Mouse (Mus musculus) midbrain, embryonic 12.5 days (tissue): ENCODE data around the gene Slc16a11. TPM values are rescaled to one million over a fixed set of nuclear protein-coding genes. Genes with fewer than 3 reads are reported as not detected.

Experiments
- ATAC-seq: fragments of 200-750 bp; cut with Nextera tagmentation; 2 replicates; pipeline ENCODE4 v1.8.0; 2017; ENCODE audit warnings: low read depth, moderate TSS enrichment, moderate library complexity; ENCODE audit not compliant: low FRiP score
- H3K27ac ChIP-seq: fragments of 300-500 bp; sonication (generic); replicated peaks from 2 replicates; pipeline ENCODE4 v1.5.1; 2016; ENCODE audit warnings: mild to moderate bottlenecking
- H3K27me3 ChIP-seq: fragments of 300-500 bp; sonication (generic); 2 replicates; pipeline ENCODE4 v1.6.1; 2016; ENCODE audit warnings: mild to moderate bottlenecking
- H3K36me3 ChIP-seq: fragments of 300-500 bp; sonication (generic); 2 replicates; pipeline ENCODE4 v1.6.1; 2016
- H3K4me1 ChIP-seq: fragments of 300-500 bp; sonication (generic); 2 replicates; pipeline ENCODE4 v1.6.1; 2016
- H3K4me2 ChIP-seq: fragments of 300-500 bp; sonication (generic); replicated peaks from 2 replicates; pipeline ENCODE4 v1.6.1; 2016; ENCODE audit warnings: mild to moderate bottlenecking, moderate library complexity
- H3K4me3 ChIP-seq: fragments of 300-500 bp; sonication (generic); 2 replicates; pipeline ENCODE4 v1.5.1; 2016; ENCODE audit warnings: mild to moderate bottlenecking
- H3K9ac ChIP-seq: fragments of 300-500 bp; sonication (generic); replicated peaks from 2 replicates; pipeline ENCODE4 v1.6.1; 2016; ENCODE audit warnings: mild to moderate bottlenecking, moderate library complexity
- H3K9me3 ChIP-seq: fragments of 300-500 bp; sonication (generic); 2 replicates; pipeline ENCODE4 v1.6.1; 2016; ENCODE audit warnings: mild to moderate bottlenecking
- WGBS: fragments of 180-500 bp; shearing (Covaris S2); methylation state at CpG from one replicate; pipeline ENCODE4 v1.1.7; 2016; 5-methylcytosine and 5-hydroxymethylcytosine counted together
- polyA plus RNA-seq: library from polyadenylated mRNA; unstranded; fragments of >200 nt; fragmentation: Nextera tagmentation; extraction: Ambion mirVana; gene quantifications from 2 replicates; pipeline ENCODE4 v1.2.1, GENCODE M21; 2016

The Slc16a11 gene
- polyA plus RNA-seq, 1 experiment from 2014 or later: 1.9 TPM

- Histone ChIP-seq H3K4me2 (no peak overlapping the region), H3K27ac (no peak overlapping the region), H3K36me3 (no peaks in the 10 kb centered on the region), H3K4me3 (no peak overlapping the region), H3K9me3 (no peaks in the 10 kb centered on the region), H3K4me1 (no peaks in the 10 kb centered on the region), H3K27me3 (peaks cover 17% of the 10 kb centered on the region), H3K9ac (no peak overlapping the region)
- ATAC-seq: no peak
- 87% methylated on average over 7 of the region's 7 CpGs for WGBS
Measured at GRCm38 (mm10) chr11:70207283-70207682, 5.3 kb upstream of the Slc16a11 start.

- Histone ChIP-seq H3K27ac (no peak overlapping the region), H3K4me3 (no peak overlapping the region), H3K9ac (no peak overlapping the region), H3K9me3 (no peaks in the 10 kb centered on the region), H3K36me3 (no peaks in the 10 kb centered on the region), H3K27me3 (peaks cover 33% of the 10 kb centered on the region), H3K4me2 (no peak overlapping the region), H3K4me1 (peaks cover 11% of the 10 kb centered on the region; the same call in 1 of the 2 replicates)
- ATAC-seq: no peak
- WGBS: 77% methylated on average over 5 of the region's 5 CpGs
Measured at GRCm38 (mm10) chr11:70208778-70209388, 3.7 kb upstream of the Slc16a11 start.

- H3K36me3 ChIP-seq: no peaks in the 10 kb centered on the region
- H3K4me3 ChIP-seq: no peak overlapping the region
- no peak overlapping the region for H3K4me2 ChIP-seq
- H3K4me1 ChIP-seq: peaks cover 26% of the 10 kb centered on the region
- ATAC-seq: no peak
- WGBS: 92% methylated on average over 2 of the region's 2 CpGs
- H3K27me3 ChIP-seq: peaks cover 51% of the 10 kb centered on the region
- no peak overlapping the region for H3K27ac ChIP-seq
- H3K9ac ChIP-seq: no peak overlapping the region
- H3K9me3 ChIP-seq: no peaks in the 10 kb centered on the region
Measured at GRCm38 (mm10) chr11:70210681-70211080, 1.9 kb upstream of the Slc16a11 start.

- no peak overlapping the region for H3K4me2 ChIP-seq
- no peak overlapping the region for H3K4me3 ChIP-seq
- H3K9me3 ChIP-seq: no peaks in the 10 kb centered on the region
- no peak for ATAC-seq
- peaks cover 26% of the 10 kb centered on the region for H3K4me1 ChIP-seq
- peaks cover 57% of the 10 kb centered on the region for H3K27me3 ChIP-seq
- H3K27ac ChIP-seq: no peak overlapping the region
- no peak overlapping the region for H3K9ac ChIP-seq
- peaks cover 6% of the 10 kb centered on the region; the same call in 1 of the 2 replicates for H3K36me3 ChIP-seq
- 76% methylated on average over 6 of the region's 6 CpGs for WGBS
Measured at GRCm38 (mm10) chr11:70211972-70212371, 580 bp upstream of the Slc16a11 start.

- Histone ChIP-seq H3K9ac (no peak overlapping the region; the same call in 1 of the 2 replicates), H3K27ac (no peak overlapping the region), H3K27me3 (peaks cover 66% of the 10 kb centered on the region), H3K9me3 (no peaks in the 10 kb centered on the region), H3K4me1 (peaks cover 26% of the 10 kb centered on the region), H3K4me3 (no peak overlapping the region), H3K4me2 (no peak overlapping the region), H3K36me3 (peaks cover 15% of the 10 kb centered on the region)
- WGBS: 12% methylated on average over 9 of the region's 9 CpGs
- ATAC-seq: no peak
Measured at GRCm38 (mm10) chr11:70212896-70213295, 344 bp downstream of the Slc16a11 start.

- WGBS: 6% methylated on average over 26 of the region's 26 CpGs
- Histone ChIP-seq H3K9me3 (no peaks in the 10 kb centered on the region), H3K27ac (no peak overlapping the region), H3K4me3 (peak overlapping the region; percentile 33), H3K27me3 (peaks cover 73% of the 10 kb centered on the region), H3K4me2 (peak overlapping the region; percentile 59), H3K4me1 (peaks cover 31% of the 10 kb centered on the region), H3K9ac (peak overlapping the region; percentile 25; the same call in 1 of the 2 replicates), H3K36me3 (peaks cover 16% of the 10 kb centered on the region)
- ATAC-seq: no peak; the same call in 1 of the 2 replicates
Measured at GRCm38 (mm10) chr11:70213736-70214135, 1.2 kb downstream of the Slc16a11 start.

- H3K4me2 ChIP-seq: peak overlapping the region; percentile 59
- no peaks in the 10 kb centered on the region for H3K9me3 ChIP-seq
- H3K36me3 ChIP-seq: peaks cover 16% of the 10 kb centered on the region
- H3K27me3 ChIP-seq: peaks cover 76% of the 10 kb centered on the region
- peak; percentile 30; the same call in 1 of the 2 replicates for ATAC-seq
- peak overlapping the region; percentile 33 for H3K4me3 ChIP-seq
- under 1% methylated on average over 46 of the region's 46 CpGs for WGBS
- no peak overlapping the region for H3K27ac ChIP-seq
- H3K4me1 ChIP-seq: peaks cover 37% of the 10 kb centered on the region
- H3K9ac ChIP-seq: peak overlapping the region; percentile 25; the same call in 1 of the 2 replicates
Measured at GRCm38 (mm10) chr11:70214191-70214855, 1.8 kb downstream of the Slc16a11 start.

- Histone ChIP-seq H3K4me2 (peak overlapping the region; percentile 59), H3K9me3 (no peaks in the 10 kb centered on the region), H3K4me1 (peaks cover 41% of the 10 kb centered on the region), H3K27me3 (peaks cover 76% of the 10 kb centered on the region), H3K27ac (no peak overlapping the region), H3K9ac (no peak overlapping the region), H3K4me3 (peak overlapping the region; percentile 33), H3K36me3 (peaks cover 16% of the 10 kb centered on the region)
- ATAC-seq: no peak
- WGBS: 5% methylated on average over 18 of the region's 18 CpGs
Measured at GRCm38 (mm10) chr11:70214856-70215209, 2.3 kb downstream of the Slc16a11 start.

- Histone ChIP-seq H3K4me2 (no peak overlapping the region; the same call in 1 of the 2 replicates), H3K27me3 (peaks cover 76% of the 10 kb centered on the region), H3K27ac (no peak overlapping the region), H3K4me1 (peaks cover 44% of the 10 kb centered on the region), H3K9me3 (no peaks in the 10 kb centered on the region), H3K4me3 (0 out of 2 replicates have a peak overlapping the region, but pooled peaks have one; percentile 33), H3K36me3 (peaks cover 16% of the 10 kb centered on the region), H3K9ac (no peak overlapping the region)
- WGBS: 9% methylated on average over 22 of the region's 22 CpGs
- no peak for ATAC-seq
Measured at GRCm38 (mm10) chr11:70215301-70215700, 2.7 kb downstream of the Slc16a11 start.

GRCm38 (mm10) chr11:70216103-70216502, 3.6 kb downstream of the Slc16a11 start:
- H3K27ac ChIP-seq: no peak overlapping the region
- no peak overlapping the region for H3K4me3 ChIP-seq
- WGBS: 46% methylated on average over 3 of the region's 3 CpGs
- H3K27me3 ChIP-seq: peaks cover 71% of the 10 kb centered on the region
- no peaks in the 10 kb centered on the region for H3K9me3 ChIP-seq
- H3K9ac ChIP-seq: no peak overlapping the region
- no peak overlapping the region for H3K4me2 ChIP-seq
- peaks cover 44% of the 10 kb centered on the region for H3K4me1 ChIP-seq
- H3K36me3 ChIP-seq: peaks cover 16% of the 10 kb centered on the region
- ATAC-seq: no peak

- H3K9me3 ChIP-seq: no peaks in the 10 kb centered on the region
- 89% methylated on average over 4 of the region's 4 CpGs for WGBS
- H3K9ac ChIP-seq: no peak overlapping the region
- H3K4me1 ChIP-seq: peaks cover 54% of the 10 kb centered on the region
- H3K36me3 ChIP-seq: peaks cover 16% of the 10 kb centered on the region
- H3K4me2 ChIP-seq: no peak overlapping the region; the same call in 1 of the 2 replicates
- ATAC-seq: no peak
- no peak overlapping the region for H3K27ac ChIP-seq
- peaks cover 58% of the 10 kb centered on the region for H3K27me3 ChIP-seq
- no peak overlapping the region for H3K4me3 ChIP-seq
Measured at GRCm38 (mm10) chr11:70218039-70218438, 5.5 kb downstream of the Slc16a11 start.

GRCm38 (mm10) chr11:70218741-70219470, 6.4 kb downstream of the Slc16a11 start:
- Histone ChIP-seq H3K36me3 (peaks cover 16% of the 10 kb centered on the region), H3K27ac (no peak overlapping the region), H3K27me3 (peaks cover 55% of the 10 kb centered on the region), H3K4me1 (peaks cover 46% of the 10 kb centered on the region), H3K9me3 (no peaks in the 10 kb centered on the region), H3K9ac (peak overlapping the region; percentile 31; the same call in 1 of the 2 replicates), H3K4me2 (peak overlapping the region; percentile 88), H3K4me3 (peak overlapping the region; percentile 61; the same call in 1 of the 2 replicates)
- WGBS: 87% methylated on average over 15 of the region's 15 CpGs
- ATAC-seq: no peak
